In genomic region chr17:34959881-34960515, GRCm38 (mm10) we compare ENCODE assay signal across 9 mouse cellular contexts. TPM values are rescaled to one million over a fixed set of nuclear protein-coding genes. Genes with fewer than 3 reads are reported as not detected.
DNase-seq lines count a peak whose midpoint lies in the region; ATAC-seq and TF ChIP-seq lines count a peak whose summit lies in the region.
"Had no signal": no experiment of that assay in that cellular context is flagged by ENCODE, and none has a peak within 500 bp of the region (broad histone marks: within the 10 kb centered on the region; RNA-seq: fewer than 3 reads in every experiment).

No protein-coding gene starts in this region.

- DNase-seq in adrenal gland, adult 2 months: peak; percentile 80
- DNase-seq in adrenal gland, postnatal 4 days (ENCODE audit: low spot score in 2 of 2): no peak
- no peak for DNase-seq in left cerebral cortex, postnatal 14 days (ENCODE audit: low spot score in 2 of 2)
- DNase-seq in urinary bladder, postnatal 36 days (ENCODE audit: low spot score in 2 of 2): no peak

- no peaks in the 10 kb centered on the region for H3K36me3 ChIP-seq in hindbrain, embryonic 16.5 days (ENCODE audit: control insufficient read depth, insufficient read depth, low read length)
- H3K36me3 ChIP-seq in liver, embryonic 12.5 days: no peaks in the 10 kb centered on the region
- H3K36me3 ChIP-seq in neural tube, embryonic 13.5 days: no peaks in the 10 kb centered on the region

- peaks cover 6% of the 10 kb centered on the region; the same call in 1 of the 2 replicates for H3K4me1 ChIP-seq in embryonic fibroblast, embryonic 13.5 days (ENCODE audit: control insufficient read depth, insufficient read depth, low read length)
- H3K4me1 ChIP-seq in hindbrain, embryonic 16.5 days (ENCODE audit: control insufficient read depth, insufficient read depth, low read depth, low read length): peaks cover 2% of the 10 kb centered on the region; the same call in 1 of the 2 replicates
- peaks cover 12% of the 10 kb centered on the region for H3K4me1 ChIP-seq in liver, embryonic 12.5 days
- peaks cover 12% of the 10 kb centered on the region for H3K4me1 ChIP-seq in neural tube, embryonic 13.5 days (replicated peaks)

- no peak for ATAC-seq in hindbrain, embryonic 16.5 days
- ATAC-seq in liver, embryonic 12.5 days: peak; percentile 53
- no peak for ATAC-seq in neural tube, embryonic 13.5 days (ENCODE audit: low read depth)

- peak overlapping the region; percentile 77 for H3K4me3 ChIP-seq in embryonic fibroblast, embryonic 13.5 days (ENCODE audit: insufficient read depth, low read length)
- H3K4me3 ChIP-seq in hindbrain, embryonic 16.5 days (ENCODE audit: low read length): peak overlapping the region; percentile 40
- peak overlapping the region; percentile 63 for H3K4me3 ChIP-seq in liver, embryonic 12.5 days
- peak overlapping the region; percentile 43 for H3K4me3 ChIP-seq in neural tube, embryonic 13.5 days

- no peak overlapping the region for H3K9ac ChIP-seq in hindbrain, embryonic 16.5 days (ENCODE audit: low read depth, low read length)
- peak overlapping the region; percentile 75 for H3K9ac ChIP-seq in liver, embryonic 12.5 days
- H3K9ac ChIP-seq in neural tube, embryonic 13.5 days: peak overlapping the region; percentile 59

- H3K9me3 ChIP-seq in hindbrain, embryonic 16.5 days (ENCODE audit: control insufficient read depth, low read length): no peaks in the 10 kb centered on the region
- H3K9me3 ChIP-seq in liver, embryonic 12.5 days (replicated peaks): no peaks in the 10 kb centered on the region
- no peaks in the 10 kb centered on the region for H3K9me3 ChIP-seq in neural tube, embryonic 13.5 days

- H3K27me3 ChIP-seq in hindbrain, embryonic 16.5 days (replicated peaks; ENCODE audit: control insufficient read depth, insufficient read depth, low read length): peaks cover 2% of the 10 kb centered on the region; the same call in 1 of the 2 replicates
- H3K27me3 ChIP-seq in liver, embryonic 12.5 days (replicated peaks): peaks cover 77% of the 10 kb centered on the region
- H3K27me3 ChIP-seq in neural tube, embryonic 13.5 days: peaks cover 62% of the 10 kb centered on the region

- peak; percentile 54 for TF ChIP-seq POLR2A in embryonic fibroblast, embryonic 13.5 days (IDR thresholded peaks at IDR 0.05; ENCODE audit: low read depth, low read length)

- H3K27ac ChIP-seq in embryonic fibroblast, embryonic 13.5 days (ENCODE audit: insufficient read depth, low read length): peak overlapping the region; percentile 98
- no peak overlapping the region for H3K27ac ChIP-seq in hindbrain, embryonic 16.5 days (ENCODE audit: low read depth, low read length)
- peak overlapping the region; percentile 85 for H3K27ac ChIP-seq in liver, embryonic 12.5 days
- H3K27ac ChIP-seq in neural tube, embryonic 13.5 days (replicated peaks): peak overlapping the region; percentile 77

- 16% methylated on average over 12 of the region's 12 CpGs for WGBS in hindbrain, embryonic 16.5 days
- 5% methylated on average over 12 of the region's 12 CpGs for WGBS in liver, embryonic 12.5 days (ENCODE audit: insufficient replicate concordance)
- 16% methylated on average over 12 of the region's 12 CpGs for WGBS in neural tube, embryonic 13.5 days

- no peak for TF ChIP-seq CTCF in embryonic fibroblast, embryonic 13.5 days (IDR thresholded peaks at IDR 0.05; ENCODE audit: borderline replicate concordance, insufficient read depth, low read length)

- intact Hi-C loops in left cerebral cortex, postnatal 14 days (cut with DNase I): no loop called here

- peak overlapping the region; percentile 63 for H3K4me2 ChIP-seq in hindbrain, embryonic 16.5 days (ENCODE audit: low read length)
- peak overlapping the region; percentile 87 for H3K4me2 ChIP-seq in liver, embryonic 12.5 days
- peak overlapping the region; percentile 68 for H3K4me2 ChIP-seq in neural tube, embryonic 13.5 days

RNA-seq across cellular contexts. Expression of gene Hspa1b, which starts 1.0 kb away (rescaled TPM):
- 100 to 1,000 TPM in 1 of 2 experiments, 10 to 100 TPM in 1; 36.3 to 634 TPM for total RNA-seq in adrenal gland, adult 2 months (2021)
- polyA plus RNA-seq in adrenal gland, adult 2 months (2012; rRNA removed): 48.4 and 85.4 TPM in 2 replicates
- total RNA-seq in adrenal gland, postnatal 4 days (2021): 10 to 100 TPM; 26.9 to 33.2 TPM
- polyA plus RNA-seq in embryonic fibroblast, embryonic 13.5 days (2011; ENCODE audit: insufficient read length, low read depth, missing spikeins): 20.9 and 36.6 TPM in 2 replicates
- polyA plus RNA-seq in hindbrain, embryonic 16.5 days (2015; fragmentation: Nextera tagmentation; extraction: Ambion mirVana): 0.45 and 0.74 TPM in 2 replicates
- polyA plus RNA-seq in liver, embryonic 12.5 days (2016; fragmentation: Nextera tagmentation; extraction: Ambion mirVana): 0.11 and 0.21 TPM in 2 replicates
- polyA plus RNA-seq in neural tube, embryonic 13.5 days (2015; fragmentation: Nextera tagmentation; extraction: Ambion mirVana): 0.38 and 0.47 TPM in 2 replicates
- total RNA-seq in left cerebral cortex, postnatal 14 days (2021): 1 to 10 TPM; 3.3 to 3.5 TPM

RNA-seq across cellular contexts. Expression of gene Gm20481, which starts 9.7 kb away (rescaled TPM):
- under 1 TPM in 1 of 2 experiments, not detected in 1; 0.58 TPM for total RNA-seq in adrenal gland, adult 2 months (2021)
- 1.1 and 1.2 TPM in 2 replicates for polyA plus RNA-seq in adrenal gland, adult 2 months (2012; rRNA removed)
- not detected for total RNA-seq in adrenal gland, postnatal 4 days (2021)
- not detected in 2 replicates for polyA plus RNA-seq in embryonic fibroblast, embryonic 13.5 days (2011; ENCODE audit: insufficient read length, low read depth, missing spikeins)
- polyA plus RNA-seq in hindbrain, embryonic 16.5 days (2015; fragmentation: Nextera tagmentation; extraction: Ambion mirVana): not detected in 2 replicates
- polyA plus RNA-seq in liver, embryonic 12.5 days (2016; fragmentation: Nextera tagmentation; extraction: Ambion mirVana): 0.73 TPM in 1 of 2 replicates, not detected in the other
- not detected in 2 replicates for polyA plus RNA-seq in neural tube, embryonic 13.5 days (2015; fragmentation: Nextera tagmentation; extraction: Ambion mirVana)
- not detected for total RNA-seq in left cerebral cortex, postnatal 14 days (2021)
- total RNA-seq: hematopoietic stem cell, adult 5-6 weeks had no signal

RNA-seq across cellular contexts. Expression of gene Hspa1a, which starts 12.0 kb away (rescaled TPM):
- total RNA-seq in adrenal gland, adult 2 months (2021): 100 to 1,000 TPM in 1 of 2 experiments, 10 to 100 TPM in 1; 16.3 to 253 TPM
- 37.1 and 55.2 TPM in 2 replicates for polyA plus RNA-seq in adrenal gland, adult 2 months (2012; rRNA removed)
- 10 to 100 TPM; 12.6 to 14.5 TPM for total RNA-seq in adrenal gland, postnatal 4 days (2021)
- 6.0 and 6.5 TPM in 2 replicates for polyA plus RNA-seq in embryonic fibroblast, embryonic 13.5 days (2011; ENCODE audit: insufficient read length, low read depth, missing spikeins)
- polyA plus RNA-seq in hindbrain, embryonic 16.5 days (2015; fragmentation: Nextera tagmentation; extraction: Ambion mirVana): 15.3 and 18.1 TPM in 2 replicates
- 2.8 and 5.0 TPM in 2 replicates for polyA plus RNA-seq in liver, embryonic 12.5 days (2016; fragmentation: Nextera tagmentation; extraction: Ambion mirVana)
- 6.0 and 6.3 TPM in 2 replicates for polyA plus RNA-seq in neural tube, embryonic 13.5 days (2015; fragmentation: Nextera tagmentation; extraction: Ambion mirVana)
- total RNA-seq in left cerebral cortex, postnatal 14 days (2021): 1 to 10 TPM; 5.5 to 6.7 TPM

RNA-seq across cellular contexts. Expression of gene Hspa1l, which starts 12.5 kb away (rescaled TPM):
- total RNA-seq in adrenal gland, adult 2 months (2021): under 1 TPM; 0.28 to 0.29 TPM
- 0.11 and 0.17 TPM in 2 replicates for polyA plus RNA-seq in adrenal gland, adult 2 months (2012; rRNA removed)
- 1 to 10 TPM in 1 of 2 experiments, under 1 TPM in 1; 0.39 to 1.3 TPM for total RNA-seq in adrenal gland, postnatal 4 days (2021)
- polyA plus RNA-seq in embryonic fibroblast, embryonic 13.5 days (2011; ENCODE audit: insufficient read length, low read depth, missing spikeins): not detected in 2 replicates
- polyA plus RNA-seq in hindbrain, embryonic 16.5 days (2015; fragmentation: Nextera tagmentation; extraction: Ambion mirVana): 1.4 and 1.6 TPM in 2 replicates
- 0.38 and 0.49 TPM in 2 replicates for polyA plus RNA-seq in liver, embryonic 12.5 days (2016; fragmentation: Nextera tagmentation; extraction: Ambion mirVana)
- polyA plus RNA-seq in neural tube, embryonic 13.5 days (2015; fragmentation: Nextera tagmentation; extraction: Ambion mirVana): 1.5 and 2.2 TPM in 2 replicates
- total RNA-seq in left cerebral cortex, postnatal 14 days (2021): under 1 TPM; 0.15 TPM

RNA-seq across cellular contexts. Expression of gene Lsm2, which starts 21.7 kb away (rescaled TPM):
- 10 to 100 TPM; 32.9 to 45.8 TPM for total RNA-seq in adrenal gland, adult 2 months (2021)
- 82.4 and 84.8 TPM in 2 replicates for polyA plus RNA-seq in adrenal gland, adult 2 months (2012; rRNA removed)
- 10 to 100 TPM; 50.5 to 54.8 TPM for total RNA-seq in adrenal gland, postnatal 4 days (2021)
- polyA plus RNA-seq in embryonic fibroblast, embryonic 13.5 days (2011; ENCODE audit: insufficient read length, low read depth, missing spikeins): 74.8 and 93.3 TPM in 2 replicates
- 106 and 113 TPM in 2 replicates for polyA plus RNA-seq in hindbrain, embryonic 16.5 days (2015; fragmentation: Nextera tagmentation; extraction: Ambion mirVana)
- polyA plus RNA-seq in liver, embryonic 12.5 days (2016; fragmentation: Nextera tagmentation; extraction: Ambion mirVana): 202 and 215 TPM in 2 replicates
- 99.4 and 99.8 TPM in 2 replicates for polyA plus RNA-seq in neural tube, embryonic 13.5 days (2015; fragmentation: Nextera tagmentation; extraction: Ambion mirVana)
- 10 to 100 TPM; 19.9 to 25.7 TPM for total RNA-seq in left cerebral cortex, postnatal 14 days (2021)

Comparison
In these comparisons a context has a peak if more than half of its experiments do, and no peak if none do; other contexts are left out.
1. RNA of gene Hspa1b, which starts 1.0 kb away (polyA plus RNA-seq): 48.4 to 85.4 TPM in adrenal gland, adult 2 months and 20.9 to 36.6 TPM in embryonic fibroblast, embryonic 13.5 days; 0.45 to 0.74 TPM in hindbrain, embryonic 16.5 days, 0.38 to 0.47 TPM in neural tube, embryonic 13.5 days and 0.11 to 0.21 TPM in liver, embryonic 12.5 days; every median in the first group is over 10 times any median in the second.
2. Peak in every context shown above with its lines, with median percentiles within 50 percentile points of each other: H3K4me3 ChIP-seq and H3K4me2 ChIP-seq.